Mouse (Mus musculus) left cerebral cortex, postnatal 4 days (tissue): ENCODE results near the gene Ppp1r3g. TPM values are rescaled to one million over a fixed set of nuclear protein-coding genes. Genes with fewer than 3 reads are reported as not detected.

ENCODE experiments used
- DNase-seq: peaks from one replicate; pipeline ENCODE4 v3.0.0-alpha.2; 2022
- intact Hi-C: fragments of 180-260 bp; cut with DNase I; formaldehyde crosslinking; loops from one replicate; pipeline ENCODE4 v1.15.1; 2025
- total RNA-seq, 2 experiments: library from RNA; stranded (reverse); gene quantifications; 2 replicates each; pipeline ENCODE4 v1.2.3; 2021

Ppp1r3g gene
- total RNA-seq, 2 experiments from 2014 or later, result 1.1 to 1.3 TPM

DNA sequence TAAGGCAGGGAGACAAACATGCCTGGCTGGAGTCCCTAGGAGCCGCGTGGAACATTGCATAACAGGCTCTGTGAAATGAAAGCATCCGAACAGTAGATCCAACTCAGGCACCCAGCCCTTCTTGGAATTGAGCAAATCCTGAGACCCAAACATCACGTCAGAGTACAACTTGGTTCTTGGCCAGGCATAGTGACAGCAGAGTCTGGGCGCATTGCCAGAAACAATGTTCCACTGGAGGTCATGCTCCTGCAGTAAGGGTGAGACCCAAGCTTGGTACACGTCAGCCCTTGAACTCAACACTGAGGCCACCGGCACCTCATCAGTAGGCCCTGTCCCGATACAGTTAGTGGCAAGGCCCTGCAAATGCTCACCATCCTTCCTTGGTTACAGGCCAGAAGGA lies 35.4 kb downstream of the Ppp1r3g start:
- intact Hi-C loops, result no loop called here
- peak; percentile 38 for DNase-seq

DNA sequence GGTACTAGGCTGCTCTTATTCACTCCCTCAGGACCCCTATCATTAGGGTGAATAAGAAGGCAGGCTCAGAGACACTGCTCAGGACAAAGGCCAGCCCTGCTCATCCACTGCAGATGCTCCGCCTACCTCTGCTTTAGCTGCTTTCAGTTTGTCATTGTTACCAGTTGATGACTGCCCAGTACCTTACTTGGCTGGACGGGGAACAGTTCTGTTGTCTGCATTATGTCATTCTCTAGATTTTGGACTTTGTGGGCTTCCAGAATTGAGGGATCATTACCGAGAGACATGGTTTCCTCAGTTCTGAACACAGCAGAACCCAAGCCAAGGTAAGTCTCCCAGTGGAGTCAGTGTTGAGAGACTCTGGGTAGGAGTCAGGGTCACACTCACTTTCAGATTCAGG lies 36.6 kb downstream of the Ppp1r3g start:
- DNase-seq, result no peak
- intact Hi-C loops, result no loop called here

- intact Hi-C loops, result no loop called here
- DNase-seq, result no peak
Observed at GRCm38 (mm10) chr13:35995696-35996426, 37.2 kb downstream of the Ppp1r3g start.

DNA sequence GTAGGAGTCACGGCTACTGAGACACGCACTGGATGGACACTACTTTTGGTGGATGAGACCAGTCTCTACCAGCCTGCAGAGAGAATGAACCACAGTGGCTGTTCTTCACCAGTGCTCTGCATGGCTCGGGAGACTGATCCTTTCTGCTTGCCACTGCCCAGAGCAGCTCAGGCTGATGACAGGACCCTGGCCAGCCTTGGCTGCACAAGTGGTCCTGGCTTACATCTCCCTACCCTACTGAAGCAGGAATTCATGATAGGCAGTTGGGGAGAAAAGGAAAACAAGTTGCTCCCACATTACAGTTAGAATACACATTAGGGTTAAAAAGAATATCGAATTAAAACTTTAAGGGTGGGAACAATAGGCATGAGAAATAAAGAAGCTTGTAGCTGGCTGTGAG lies 39.0 kb downstream of the Ppp1r3g start:
- DNase-seq, result no peak
- intact Hi-C loops, result no loop called here

- intact Hi-C loops, result no loop called here
- no peak for DNase-seq
Observed at GRCm38 (mm10) chr13:36000798-36001197, 42.2 kb downstream of the Ppp1r3g start.

- intact Hi-C loops, result loop anchor here (10.0 kb wide), 2 partner anchors 265 to 725 kb away; partner anchors contain the start of gene Nrn1
- no peak for DNase-seq
Observed at GRCm38 (mm10) chr13:36009981-36010380, 51.3 kb downstream of the Ppp1r3g start.

- no peak for DNase-seq
- intact Hi-C loops, result loop anchor here (10.0 kb wide), 2 partner anchors 259 to 719 kb away; partner anchors contain the start of gene Nrn1
Observed at GRCm38 (mm10) chr13:36015636-36016035, 57.0 kb downstream of the Ppp1r3g start.

DNA sequence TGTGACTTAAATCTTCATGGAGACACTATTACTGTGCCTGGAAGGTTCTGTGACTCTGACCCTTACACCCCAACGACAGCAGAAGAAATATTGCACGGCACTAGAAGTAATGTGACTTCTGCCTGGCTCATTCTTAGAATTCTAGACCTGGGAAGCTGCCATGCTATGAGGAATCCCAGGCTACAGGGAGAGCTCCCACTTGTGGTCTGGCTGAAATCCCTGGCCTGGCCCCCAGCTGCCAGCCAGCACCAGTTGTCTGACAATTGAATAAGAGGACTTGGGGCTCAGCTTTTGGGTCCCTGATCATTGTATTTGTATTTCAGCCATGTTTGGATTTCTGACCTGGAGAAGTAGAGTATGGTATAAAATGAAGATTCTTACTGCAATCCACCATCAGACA lies 59.4 kb downstream of the Ppp1r3g start:
- intact Hi-C loops, result loop anchor here (2.0 to 10.0 kb wide), 3 partner anchors 257 to 1295 kb away; partner anchors contain the start of gene Nrn1

GRCm38 (mm10) chr13:36019309-36020274 lies 61.0 kb downstream of the Ppp1r3g start:
- intact Hi-C loops, result loop anchor here (2.0 to 10.0 kb wide), 4 partner anchors 85 to 1293 kb away; partner anchors contain the start of gene Nrn1
- DNase-seq, result peak; percentile 71

More for the DNA sequence above, 59.4 kb downstream of the Ppp1r3g start:
- DNase-seq, result no peak

Other genes with a start within 250 kb of the Ppp1r3g start
- gene Rpp40, start 52.5 kb upstream of the Ppp1r3g start, total RNA-seq, result 1 to 10 TPM; 4.4 to 6.3 TPM
- gene Fars2, start 158.6 kb downstream of the Ppp1r3g start, total RNA-seq, result 10 to 100 TPM; 29.5 to 31.5 TPM
- gene Lyrm4, start 158.7 kb downstream of the Ppp1r3g start, total RNA-seq, result 10 to 100 TPM; 17.3 to 19.9 TPM